Mouse (Mus musculus) left cerebral cortex, postnatal 25 days (tissue): ENCODE measurements around the gene Cmtr1. TPM values are rescaled to one million over a fixed set of nuclear protein-coding genes. Genes with fewer than 3 reads are reported as not detected.
"Not testable (repeated sequence)": the region's sequence is repeated elsewhere in the genome, so short reads cannot be mapped to it uniquely, and the experiment has no call there.

Source experiments
- DNase-seq, 2 experiments: peaks; one replicate each; pipeline ENCODE4 v3.0.0; 2022; ENCODE audit warnings: low spot score in 2 of 2, mixed read lengths in 1 of 2
- intact Hi-C: fragments of 180-260 bp; cut with DNase I; formaldehyde crosslinking; loops from one replicate; pipeline ENCODE4 v1.15.1; 2025
- total RNA-seq, 2 experiments: library from RNA; stranded (reverse); gene quantifications; 2 replicates each; pipeline ENCODE4 v1.2.3; 2021

Gene Cmtr1
- total RNA-seq, 2 experiments from 2014 or later: 96.9 to 118 TPM

DNA sequence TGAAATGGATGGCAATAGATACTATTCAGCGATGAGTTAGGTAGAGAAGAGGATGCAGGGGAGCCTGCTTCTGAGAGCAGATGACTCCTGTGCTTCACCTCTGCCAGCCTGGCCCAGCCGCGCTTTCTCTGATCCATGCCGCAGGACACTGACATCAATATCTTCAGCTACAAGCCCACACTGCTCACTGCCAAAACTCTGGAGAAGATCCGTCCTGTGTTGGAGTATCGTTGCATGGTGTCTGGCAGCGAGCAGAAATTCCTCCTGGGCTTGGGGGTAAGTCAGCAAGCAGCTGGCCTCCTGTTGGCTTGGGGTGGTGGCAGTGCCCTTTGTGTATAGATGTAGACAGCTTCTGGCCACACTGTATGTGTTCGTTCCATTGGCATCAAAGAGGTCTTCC lies 36.5 kb downstream of the Cmtr1 start:
- DNase-seq: no peak

DNA sequence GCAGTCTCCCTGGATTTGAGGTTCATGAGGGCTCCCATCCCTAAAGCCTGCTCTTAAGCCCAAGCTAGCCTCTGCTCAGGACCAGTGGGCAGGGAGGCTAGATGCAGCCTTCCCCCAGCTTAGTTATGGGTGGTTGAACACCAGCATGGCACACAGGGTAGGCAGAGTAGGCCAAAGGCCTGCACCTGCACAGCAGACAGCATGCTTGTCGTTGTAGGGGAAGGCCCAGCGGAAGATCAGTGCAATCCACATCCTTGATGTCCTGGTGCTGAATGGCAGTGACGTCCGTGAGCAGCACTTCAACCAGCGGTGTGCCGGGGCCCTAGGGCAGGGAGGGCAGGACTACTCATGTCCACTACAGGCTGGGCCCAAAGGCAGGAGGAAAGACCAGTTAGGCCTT lies 38.0 kb downstream of the Cmtr1 start:
- DNase-seq: no peak
- intact Hi-C loops: no loop called here

More for the DNA sequence above, 36.5 kb downstream of the Cmtr1 start:
- intact Hi-C loops: no loop called here

- no peak for DNase-seq
- intact Hi-C loops: no loop called here
Measured at GRCm38 (mm10) chr17:29700573-29700972, 40.2 kb downstream of the Cmtr1 start.

GRCm38 (mm10) chr17:29702938-29703710 lies 42.7 kb downstream of the Cmtr1 start:
- DNase-seq: no peak
- intact Hi-C loops: no loop called here

DNA sequence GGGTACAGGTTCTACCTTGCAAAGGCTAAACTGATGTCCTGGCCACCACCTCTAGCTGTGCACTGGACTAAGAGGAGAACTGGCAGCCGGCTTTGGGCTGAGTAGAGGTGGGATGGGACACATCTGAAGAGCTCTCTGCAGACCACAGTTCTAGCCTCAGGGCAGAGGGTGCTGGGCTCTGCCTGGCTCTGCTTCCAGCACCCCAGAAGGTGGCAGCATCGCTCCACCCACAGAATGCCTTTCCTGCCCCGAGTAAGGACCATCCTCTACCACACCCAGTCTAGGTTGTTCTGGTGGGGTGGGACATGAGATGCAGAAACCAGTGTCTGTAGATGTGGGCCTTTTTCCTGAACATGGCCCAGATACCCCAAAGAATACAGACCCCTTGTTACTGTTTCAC lies 44.4 kb downstream of the Cmtr1 start:
- DNase-seq: peak; percentile 44 to 54
- intact Hi-C loops: loop anchor here (2.0 kb wide), 1 partner anchor 178 kb away; no protein-coding TSS in a partner anchor

GRCm38 (mm10) chr17:29705881-29706280 lies 45.5 kb downstream of the Cmtr1 start:
- intact Hi-C loops: loop anchor here (2.0 kb wide), 1 partner anchor 177 kb away; no protein-coding TSS in a partner anchor
- no peak for DNase-seq

GRCm38 (mm10) chr17:29706981-29707545 lies 46.7 kb downstream of the Cmtr1 start:
- intact Hi-C loops: no loop called here
- DNase-seq: no peak

GRCm38 (mm10) chr17:29708783-29709182 lies 48.4 kb downstream of the Cmtr1 start:
- no peak for DNase-seq
- intact Hi-C loops: no loop called here

DNA sequence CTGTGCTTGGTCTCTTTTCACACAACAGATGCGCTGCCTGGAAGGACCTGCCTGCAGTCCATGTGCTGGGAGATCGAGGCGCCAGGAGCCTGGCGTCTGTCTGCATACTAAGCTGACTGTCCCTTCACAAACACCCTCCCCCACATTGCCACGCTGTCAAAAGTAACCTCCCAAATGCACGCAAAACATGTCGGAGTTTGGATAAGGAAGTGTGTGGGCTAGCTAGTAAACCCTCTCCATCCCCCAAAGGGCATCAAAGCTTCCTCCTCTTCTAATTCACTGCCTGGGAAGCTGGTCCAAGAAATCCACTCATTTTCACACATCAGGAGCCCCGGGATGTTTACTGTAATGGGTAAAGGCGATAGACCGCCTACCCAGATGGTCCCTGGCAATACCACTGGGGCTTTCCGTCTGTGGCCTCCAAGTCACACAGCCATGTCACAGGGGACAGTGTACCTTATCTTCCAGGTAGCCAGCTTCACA lies 50.2 kb downstream of the Cmtr1 start:
- intact Hi-C loops: no loop called here
- DNase-seq: peak in 1 of 2 experiments; percentile 54

- no peak for DNase-seq
Measured at GRCm38 (mm10) chr17:29711076-29711744, 50.8 kb downstream of the Cmtr1 start.

DNA sequence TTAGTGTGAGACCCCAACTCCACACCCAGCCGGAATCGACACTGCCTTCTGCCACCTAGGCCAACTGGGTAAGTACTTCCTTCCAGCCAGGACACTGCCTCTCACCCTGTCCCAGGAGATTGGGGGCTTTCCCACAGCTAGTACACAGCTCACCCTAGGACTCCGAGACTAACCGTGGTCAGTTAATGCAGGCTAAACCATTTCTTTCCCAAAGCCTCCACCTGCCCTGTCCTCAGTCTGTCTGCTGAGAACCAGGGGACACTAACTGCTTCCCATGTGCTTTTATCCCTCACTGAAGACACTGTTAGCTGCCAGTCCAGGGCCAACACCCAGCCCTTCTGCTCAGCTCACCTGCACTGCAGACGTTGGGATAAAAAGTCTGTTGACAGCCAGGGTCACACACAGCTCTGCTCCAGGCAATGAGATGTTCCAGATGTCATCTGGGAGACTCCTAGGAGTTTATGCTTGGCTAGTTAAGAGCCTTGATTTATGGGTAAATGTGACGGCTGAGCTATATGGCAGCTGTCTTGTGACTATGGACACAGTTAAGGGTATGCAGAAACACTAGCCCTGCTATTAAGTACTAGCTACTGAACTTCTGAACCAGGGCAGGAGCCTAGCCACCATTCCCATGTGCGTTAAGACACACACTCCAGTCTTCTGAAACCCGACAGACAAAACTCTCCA lies 51.5 kb downstream of the Cmtr1 start:
- no peak for DNase-seq
- intact Hi-C loops: no loop called here

More at GRCm38 (mm10) chr17:29711076-29711744, 50.8 kb downstream of the Cmtr1 start:
- intact Hi-C loops: no loop called here

DNA sequence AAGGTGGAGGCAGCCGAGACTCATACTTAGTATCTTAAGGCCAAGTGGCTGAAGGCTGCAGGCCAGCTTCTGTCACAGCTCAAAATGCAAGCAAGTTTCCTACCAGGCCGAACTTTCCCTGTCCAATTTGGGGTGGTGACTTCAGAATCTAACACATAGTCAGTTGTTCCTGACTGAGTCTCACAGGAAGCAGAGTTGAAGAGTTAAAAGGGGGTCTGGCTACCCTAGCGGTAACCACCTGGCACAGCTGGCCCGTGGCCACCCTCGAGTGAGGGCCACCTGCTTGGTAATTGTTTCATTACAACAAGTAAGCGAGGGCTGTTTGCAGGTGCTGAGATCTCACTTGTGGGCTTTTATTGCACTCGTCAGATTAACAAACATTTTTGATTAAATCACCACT lies 52.2 kb downstream of the Cmtr1 start:
- intact Hi-C loops: no loop called here
- no peak for DNase-seq

DNA sequence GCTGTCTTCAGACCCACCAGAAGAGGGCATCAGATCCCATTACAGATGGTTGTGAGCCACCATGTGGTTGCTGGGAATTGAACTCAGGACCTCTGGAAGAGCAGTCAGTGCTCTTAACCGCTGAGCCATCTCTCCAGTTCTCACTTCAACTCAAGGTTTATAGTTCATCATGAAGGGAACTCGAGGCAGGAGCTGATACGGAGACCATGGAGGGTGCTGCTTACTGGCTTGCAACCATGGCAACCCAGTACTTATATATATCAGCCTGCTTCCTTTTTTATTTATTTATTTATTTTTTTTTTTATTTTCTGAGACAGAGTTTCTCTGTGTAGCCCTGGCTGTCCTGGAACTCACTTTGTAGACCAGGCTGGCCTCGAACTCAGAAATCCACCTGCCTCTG lies 53.3 kb downstream of the Cmtr1 start:
- DNase-seq, intact Hi-C loops: not testable (repeated sequence)

GRCm38 (mm10) chr17:29716732-29717445 lies 56.5 kb downstream of the Cmtr1 start, which contains the start of gene Ccdc167:
Gene Ccdc167 (minus strand): TSS chr17:29717044.
- intact Hi-C loops: loop anchor here (5.0 kb wide), 1 partner anchor 130 kb away; no protein-coding TSS in a partner anchor
- DNase-seq: peak; percentile 95 to 98

DNA sequence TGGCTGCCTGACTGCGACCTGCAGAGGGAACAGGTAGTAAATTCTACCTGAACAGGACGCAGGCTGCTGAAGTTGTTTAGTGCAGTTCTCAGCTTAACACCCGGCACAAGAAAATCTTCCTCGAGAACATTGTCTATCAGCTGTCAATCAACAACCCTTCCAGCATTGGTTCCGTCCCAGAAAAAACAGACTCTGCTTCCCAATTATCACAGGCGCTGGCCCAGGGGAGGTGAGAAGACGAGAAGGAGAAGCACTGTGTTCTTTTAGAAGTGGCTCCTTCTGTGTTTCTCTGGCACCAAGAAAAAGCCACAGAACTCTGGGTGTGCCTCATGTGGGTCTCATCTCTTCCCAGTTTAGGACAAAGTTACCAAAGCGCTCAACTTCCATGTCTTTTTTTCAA lies 58.3 kb downstream of the Cmtr1 start:
- DNase-seq: no peak
- intact Hi-C loops: loop anchor here (5.0 kb wide), 1 partner anchor 129 kb away; no protein-coding TSS in a partner anchor

DNA sequence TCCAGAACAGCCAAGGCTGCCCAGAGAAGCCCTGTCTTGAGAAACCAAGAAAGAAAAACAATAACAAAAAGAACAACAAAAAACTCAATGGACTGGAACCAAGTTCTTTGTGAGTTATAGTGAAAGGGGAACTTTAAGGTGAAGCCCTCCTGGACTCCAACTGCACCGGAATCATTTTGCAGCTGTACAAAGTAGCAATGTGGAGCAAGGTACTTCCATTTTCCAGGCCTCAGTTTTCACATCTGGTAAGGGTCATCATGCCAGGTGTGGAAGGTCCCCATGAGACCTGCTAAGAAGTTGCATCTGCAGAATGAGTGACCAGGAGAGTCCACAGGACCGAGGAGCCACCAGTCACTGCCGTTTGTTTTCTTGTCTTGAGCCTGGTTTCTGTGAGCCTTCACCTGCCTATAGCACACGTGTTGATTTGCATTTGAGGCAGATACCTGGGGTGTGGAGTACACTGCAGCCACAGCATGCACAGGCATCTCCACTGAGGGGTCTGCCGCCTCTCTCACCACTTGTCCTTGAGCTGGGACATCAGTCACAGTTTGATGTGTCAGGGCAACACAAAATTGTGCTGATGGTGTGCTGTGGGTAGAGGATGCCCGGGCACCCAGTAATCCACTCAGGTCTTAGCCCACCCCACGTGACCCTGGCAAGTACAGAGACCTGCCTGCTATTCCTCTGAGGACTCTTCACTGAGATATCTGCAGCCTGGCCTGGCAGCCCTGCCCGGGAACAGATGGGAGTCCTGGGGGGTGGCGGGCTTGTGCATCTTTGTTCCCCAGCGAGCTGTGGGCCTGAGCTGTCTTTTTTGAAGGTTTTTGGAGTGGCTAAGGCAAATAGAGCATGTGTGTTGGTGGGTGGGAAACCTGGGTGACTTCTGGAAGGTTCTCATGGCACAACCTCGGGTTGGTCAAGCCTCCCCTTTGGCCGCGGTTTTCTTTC lies 59.5 kb downstream of the Cmtr1 start:
- intact Hi-C loops: loop anchor here (5.0 kb wide), 1 partner anchor 127 kb away; no protein-coding TSS in a partner anchor

DNA sequence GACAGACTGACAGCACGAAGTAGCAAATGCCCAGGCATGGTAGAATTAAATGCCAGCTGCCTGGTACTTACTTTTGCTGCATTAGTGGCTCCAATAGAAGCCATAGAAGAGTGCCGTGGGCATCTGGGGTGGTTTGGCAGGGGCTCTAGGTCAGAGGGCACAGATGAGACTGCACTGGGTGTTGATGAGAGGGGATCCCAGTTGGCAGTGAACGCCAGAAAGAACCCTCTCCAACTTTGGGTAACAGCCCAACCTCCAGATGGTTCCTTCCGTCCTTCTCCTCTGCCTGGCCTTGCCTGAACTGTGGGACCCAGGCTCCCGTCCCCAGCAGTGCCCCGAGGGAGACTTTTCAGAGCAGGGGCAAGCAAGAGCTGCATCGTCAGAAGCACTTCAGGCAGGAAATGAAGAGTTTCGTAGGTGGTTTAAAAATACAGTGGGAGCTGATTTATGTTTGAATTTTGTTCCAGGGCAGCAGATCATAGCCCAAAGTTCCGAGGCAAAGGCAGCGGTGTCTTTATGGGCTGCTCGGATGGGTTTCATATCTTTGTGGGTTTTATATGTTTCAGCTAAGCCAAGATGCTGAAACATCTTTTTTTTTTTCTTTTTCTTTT lies 60.5 kb downstream of the Cmtr1 start:
- no peak for DNase-seq

More for the DNA sequence above, 59.5 kb downstream of the Cmtr1 start:
- DNase-seq: no peak

More for the DNA sequence above, 60.5 kb downstream of the Cmtr1 start:
- intact Hi-C loops: no loop called here
